Mouse (Mus musculus) T-helper 2 cell (primary cell): ENCODE results near the gene Flywch1.

ENCODE experiments used
- in situ Hi-C: fragments of 300-600 bp; cut with MboI, MseI; formaldehyde crosslinking; loops from one replicate; pipeline ENCODE4 v1.15.1; 2025; ENCODE audit warnings: high pct_unique_total_duplicates

The Flywch1 gene

DNA sequence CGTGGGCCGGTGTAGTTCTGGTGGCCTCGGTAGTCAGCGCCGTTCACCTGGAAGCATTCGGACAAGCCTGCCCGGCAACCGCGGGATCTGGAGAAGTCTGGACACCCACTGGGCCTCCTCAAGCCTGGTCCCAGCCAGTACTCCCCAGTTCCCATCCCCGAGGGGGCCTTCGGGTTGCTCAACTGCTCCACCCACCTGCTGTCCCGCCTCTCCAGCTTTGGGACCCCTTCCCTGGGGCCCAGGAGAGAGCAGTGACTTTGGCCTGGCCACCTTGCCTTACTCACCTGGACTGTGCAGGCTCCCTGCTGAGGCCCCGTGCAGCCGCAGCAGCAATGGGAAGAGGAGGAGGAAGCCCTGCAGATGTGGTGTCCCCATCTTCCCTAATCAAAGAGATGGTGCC lies 26.8 kb downstream of the Flywch1 start:
- in situ Hi-C loops, result no loop called here

DNA sequence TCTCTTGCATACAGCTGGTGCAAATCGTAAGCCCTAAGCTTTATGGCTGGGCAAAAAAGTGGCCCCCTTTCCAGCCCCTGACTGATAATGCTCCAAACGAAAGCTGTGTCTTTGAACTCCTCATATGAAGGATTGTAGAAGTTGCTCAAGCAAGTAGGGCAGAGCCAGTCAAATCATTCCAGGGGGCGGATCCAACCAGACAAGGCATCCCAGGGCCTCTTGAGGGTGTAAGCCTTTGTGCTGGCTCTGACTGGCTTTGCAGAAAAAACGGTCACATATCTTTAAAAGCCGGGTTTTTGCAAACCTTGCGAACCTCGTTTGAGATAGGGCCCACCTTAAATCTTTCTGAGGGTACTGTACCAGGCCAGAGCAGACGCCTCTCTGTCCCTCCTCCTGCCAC lies 27.3 kb downstream of the Flywch1 start:
- in situ Hi-C loops, result no loop called here

DNA sequence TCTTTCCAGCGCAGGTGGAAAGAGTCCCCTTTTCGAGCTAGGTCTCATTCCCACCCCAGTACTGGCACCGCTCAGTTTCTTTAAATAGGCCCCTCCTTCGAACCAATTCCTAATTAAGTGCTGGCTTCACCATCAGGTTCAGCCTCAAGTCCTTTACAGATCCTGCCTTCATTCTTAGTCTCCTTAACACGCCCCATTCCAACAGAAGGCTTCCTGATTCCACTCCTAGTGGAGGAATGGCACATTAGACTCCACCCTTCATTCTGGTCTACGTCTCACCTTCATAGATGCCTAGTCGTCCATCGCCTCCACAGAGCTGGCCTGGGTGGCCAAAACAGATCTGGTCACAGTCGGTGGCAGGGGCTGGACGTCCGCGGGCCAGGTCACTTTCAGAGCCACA lies 28.5 kb downstream of the Flywch1 start:
- in situ Hi-C loops, result no loop called here

DNA sequence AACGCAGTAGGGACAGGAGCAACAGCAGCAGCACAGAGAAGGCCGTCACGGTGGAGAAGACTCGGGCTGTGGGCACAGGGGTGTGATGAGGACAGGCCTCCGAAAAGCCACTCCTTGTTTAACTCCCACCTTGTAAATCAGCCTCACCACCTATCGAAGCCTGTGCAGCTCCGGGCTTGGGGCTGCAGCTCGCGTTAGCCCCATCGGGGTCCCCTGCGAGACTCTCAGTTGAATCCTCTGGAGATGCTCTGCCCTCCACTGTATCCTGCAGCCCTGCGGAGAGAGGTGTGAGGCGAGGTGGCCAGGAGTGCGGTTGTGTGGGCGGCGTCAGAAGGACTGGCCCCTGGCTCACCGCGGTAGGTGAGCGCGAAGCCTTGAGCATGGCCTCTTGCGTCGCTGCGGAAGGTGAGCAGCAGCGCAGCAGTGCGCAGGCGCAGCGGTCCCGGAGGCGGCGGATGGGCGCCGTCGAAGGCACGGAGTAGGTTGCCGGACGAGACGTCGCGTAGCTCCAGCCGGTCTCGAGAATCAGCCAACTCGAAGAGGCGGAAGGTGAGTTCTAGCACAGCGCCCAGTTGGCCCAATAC lies 29.1 kb downstream of the Flywch1 start:
- in situ Hi-C loops, result no loop called here

DNA sequence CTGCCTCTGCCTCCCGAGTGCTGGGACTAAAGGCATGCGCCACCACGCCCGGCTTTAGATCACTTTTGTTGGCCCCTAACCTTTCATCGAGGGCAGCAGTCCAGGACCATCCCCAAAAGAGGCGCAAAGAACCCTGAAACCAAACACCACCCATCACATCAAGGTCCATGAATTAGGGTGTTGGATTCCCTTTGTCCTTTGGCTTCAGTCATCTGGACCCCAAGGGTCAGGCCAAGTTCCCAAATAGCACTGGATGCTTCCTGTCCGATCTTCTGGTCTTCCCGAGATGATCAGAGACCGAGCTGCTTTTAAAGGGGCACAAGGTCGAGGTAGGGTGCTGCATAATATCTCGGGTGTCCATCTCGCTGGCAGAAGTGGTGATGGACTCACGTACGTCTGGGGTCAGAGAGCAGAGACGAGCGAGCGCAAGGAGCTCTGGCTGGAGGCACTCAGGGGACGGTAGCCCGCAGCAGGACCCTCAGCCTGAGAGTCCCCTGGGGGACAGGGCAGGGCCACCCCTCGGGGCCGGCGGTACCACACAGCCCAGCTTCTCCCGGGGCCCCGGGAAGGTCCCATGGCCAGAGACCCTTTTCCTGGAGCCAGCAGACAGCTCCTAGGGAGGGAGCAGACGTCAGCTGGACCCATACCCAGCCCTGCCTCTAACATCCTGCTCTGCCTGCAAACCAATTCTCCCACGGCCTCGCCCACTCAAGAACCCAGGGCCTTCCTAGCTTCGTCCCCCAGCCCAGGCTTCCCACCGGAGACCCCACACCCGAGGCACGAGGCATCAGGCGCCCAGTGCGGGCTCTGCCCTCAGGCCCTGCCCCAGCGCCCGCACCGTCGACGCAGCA lies 29.8 kb downstream of the Flywch1 start:
- in situ Hi-C loops, result no loop called here

DNA sequence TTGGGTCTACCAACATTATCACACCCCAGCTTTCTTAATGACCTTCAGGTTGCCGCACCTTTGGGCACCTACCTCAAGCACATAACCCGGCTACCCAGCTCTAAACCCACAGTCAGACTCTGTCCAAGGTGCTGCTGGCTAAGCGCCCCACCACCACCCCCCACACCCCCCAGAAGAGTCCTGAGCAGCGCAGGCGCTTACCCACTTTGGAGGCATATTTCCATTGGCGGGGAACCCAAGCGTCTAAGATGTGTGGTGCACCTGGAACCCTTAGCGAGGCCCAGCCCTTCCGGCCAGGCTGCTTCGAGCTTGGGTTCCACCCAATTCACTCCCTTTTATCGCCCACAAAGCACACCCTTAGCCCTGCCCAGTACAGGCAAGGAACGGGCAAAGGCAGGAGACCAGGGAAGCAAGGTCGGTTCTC lies 30.8 kb downstream of the Flywch1 start, which contains the start of gene Paqr4:
TSS of gene Paqr4 (minus strand) at position 270 of the 424 bp plus-strand sequence.
- in situ Hi-C loops, result no loop called here

DNA sequence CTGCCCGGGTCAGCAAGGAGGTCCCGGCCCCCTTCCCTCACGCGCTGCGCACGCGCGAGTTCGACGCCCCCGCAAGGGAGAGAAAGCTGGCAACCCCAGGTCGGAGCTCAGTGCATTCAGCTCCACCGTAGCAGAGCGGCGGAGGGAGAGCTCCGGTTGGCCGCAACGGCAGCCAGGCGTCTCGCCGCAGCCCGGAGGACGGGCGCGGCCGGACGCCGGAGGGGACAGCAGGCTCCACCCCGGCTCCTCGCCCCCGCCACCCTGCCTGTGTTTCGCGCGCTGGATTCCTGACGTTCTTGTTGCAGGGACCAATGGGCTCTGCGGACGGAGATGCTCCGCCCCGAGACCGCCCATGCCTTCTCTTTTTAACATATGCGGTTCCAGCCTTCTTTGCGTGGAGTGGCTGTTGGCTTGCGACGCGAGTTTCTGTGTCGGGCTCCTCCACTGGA lies 31.2 kb downstream of the Flywch1 start:
- in situ Hi-C loops, result no loop called here

DNA sequence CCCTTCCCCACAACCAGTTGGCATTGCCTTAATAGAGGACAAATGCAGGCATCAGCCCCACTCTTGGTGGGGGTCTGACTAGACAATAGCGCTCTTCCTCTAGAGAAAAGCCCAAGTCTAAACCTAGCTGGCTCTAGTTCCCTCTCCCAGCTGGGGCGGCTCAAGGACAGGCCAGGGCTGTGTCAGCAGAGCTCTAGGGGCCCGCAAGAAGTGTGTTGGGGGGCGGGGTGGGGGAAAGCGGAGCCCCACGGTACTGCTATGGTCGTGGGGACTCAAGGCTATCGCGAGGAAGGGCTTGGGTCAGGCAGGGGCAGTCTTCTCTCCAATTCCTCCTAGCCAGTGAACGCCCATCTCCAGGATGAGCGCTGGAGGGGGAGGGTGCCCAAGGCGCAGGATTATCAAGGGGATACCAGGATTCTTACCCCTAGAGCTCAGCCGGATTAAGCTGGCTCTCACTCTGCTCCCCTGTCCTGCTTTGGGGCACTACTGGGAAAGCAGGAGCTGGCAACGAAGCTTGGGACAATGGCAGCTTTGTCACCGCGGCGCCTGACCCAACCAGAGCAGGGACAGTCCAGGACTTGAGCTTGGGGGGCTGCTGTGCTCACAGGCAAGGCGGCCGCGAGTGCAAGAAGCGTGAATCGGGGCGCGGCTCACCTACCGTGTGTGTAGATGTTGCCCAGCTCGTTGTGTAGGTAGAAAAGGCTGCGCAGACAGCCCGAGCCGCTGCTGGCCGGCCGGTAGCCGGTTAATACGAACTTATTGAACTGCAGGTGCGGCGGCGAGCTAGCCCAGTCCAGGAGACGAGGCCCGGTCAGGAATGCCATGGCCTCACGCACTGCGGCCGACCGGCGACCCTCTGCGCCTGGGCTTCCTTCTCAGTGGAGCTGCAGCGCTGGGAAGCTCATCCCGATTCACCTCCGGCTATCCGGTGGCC lies 31.9 kb downstream of the Flywch1 start:
- in situ Hi-C loops, result no loop called here

DNA sequence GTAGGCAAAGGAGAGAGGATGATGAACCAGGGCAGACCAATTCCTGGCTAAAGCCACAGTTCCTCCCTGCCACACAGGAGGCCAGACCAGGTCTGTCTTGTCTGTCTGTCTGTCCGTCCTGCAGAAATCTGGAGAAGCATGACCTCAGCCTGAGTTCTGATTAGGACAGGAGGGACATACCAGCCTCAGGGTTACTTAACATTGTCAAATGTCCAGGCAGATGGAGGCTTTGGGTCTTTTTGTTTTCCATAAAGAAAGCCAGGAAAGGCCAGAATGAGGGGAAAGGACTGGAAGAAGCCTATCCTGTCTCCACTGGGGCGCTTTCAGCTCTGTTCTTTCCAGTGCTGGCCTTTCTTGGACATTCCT lies 32.6 kb downstream of the Flywch1 start:
- in situ Hi-C loops, result no loop called here

DNA sequence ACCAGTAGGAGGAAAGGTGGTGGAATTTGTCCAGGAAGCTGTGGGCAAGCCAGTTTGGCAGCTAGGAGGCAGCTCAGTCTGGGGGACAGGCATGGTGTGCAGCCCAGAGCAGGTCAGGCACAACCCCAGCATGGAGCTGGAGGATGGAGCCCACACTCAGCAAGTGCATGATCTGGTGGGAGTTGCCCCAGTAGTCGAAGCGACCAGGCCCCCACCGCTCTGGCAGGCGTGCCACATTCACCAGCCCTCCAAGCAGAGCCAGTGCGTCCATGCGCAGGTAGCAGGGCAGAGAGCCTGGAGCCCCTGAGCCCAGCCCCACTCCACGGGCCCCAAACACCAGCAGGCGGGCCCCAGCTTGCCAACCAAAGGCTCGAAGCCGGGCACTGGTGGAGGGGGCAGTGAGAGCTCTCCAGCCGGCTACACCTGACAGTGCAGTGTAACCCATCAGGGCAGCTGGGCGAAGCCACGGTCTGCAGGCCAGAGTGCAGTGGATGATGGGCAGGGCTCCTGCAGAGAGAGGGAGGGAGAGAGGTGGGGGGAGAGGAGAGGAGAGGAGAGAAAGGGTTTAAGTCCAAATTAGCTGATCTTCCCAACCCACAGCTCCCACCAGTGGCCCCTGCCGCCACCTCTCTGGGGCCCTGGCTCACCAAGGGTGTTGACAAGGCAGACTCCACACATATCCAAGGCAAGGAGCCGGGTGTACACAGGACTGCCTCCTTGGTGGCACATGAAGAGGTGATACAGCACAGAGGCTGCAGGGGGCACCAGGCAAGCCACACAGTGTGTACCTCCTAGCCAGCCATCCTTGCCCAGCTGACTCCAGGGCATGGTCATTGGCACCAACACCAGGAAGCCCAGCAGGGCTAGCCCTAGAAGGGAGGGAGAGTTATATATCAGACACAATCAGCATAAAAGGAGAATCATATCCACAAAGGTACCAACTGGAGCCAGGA lies 33.6 kb downstream of the Flywch1 start:
- in situ Hi-C loops, result no loop called here

DNA sequence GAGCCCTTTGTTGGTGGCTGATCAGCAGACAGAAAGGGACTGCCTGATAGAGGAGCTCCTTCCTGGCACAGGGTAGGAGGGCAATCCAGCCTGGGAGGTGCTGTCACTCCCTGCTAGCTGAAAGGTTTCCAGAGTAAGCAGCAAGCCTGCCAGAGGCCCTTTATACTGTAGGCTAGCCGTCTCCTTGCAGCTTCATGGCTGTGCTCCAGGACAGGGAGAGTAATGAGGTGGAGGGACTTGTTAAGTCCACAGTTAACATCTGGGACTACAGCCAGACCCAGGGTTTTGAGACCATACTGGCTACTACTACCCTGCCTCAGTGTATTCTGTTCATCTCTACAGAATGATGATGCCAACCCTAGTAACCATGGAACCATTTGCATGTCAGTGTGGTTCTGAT lies 37.1 kb downstream of the Flywch1 start:
- in situ Hi-C loops, result no loop called here

DNA sequence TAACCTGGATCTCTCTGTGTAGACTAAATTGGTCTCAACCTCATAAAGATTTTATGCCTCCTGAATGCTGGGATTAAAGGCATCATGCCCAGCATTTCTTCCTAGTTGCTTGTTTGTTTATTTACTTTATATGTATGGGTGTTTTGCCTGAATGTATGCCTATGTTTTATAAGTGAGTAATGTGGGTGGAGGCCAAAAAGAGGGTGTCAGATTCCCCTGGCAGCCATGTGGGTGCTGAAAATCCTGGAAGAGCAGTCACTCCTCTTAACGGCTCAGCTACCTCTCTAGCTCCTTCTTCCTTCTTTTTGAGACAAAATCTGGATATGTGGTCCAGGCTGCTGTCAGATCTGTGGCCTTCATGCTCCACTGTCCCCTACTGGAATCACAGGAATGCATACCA lies 41.0 kb downstream of the Flywch1 start:
- in situ Hi-C loops, result no loop called here

DNA sequence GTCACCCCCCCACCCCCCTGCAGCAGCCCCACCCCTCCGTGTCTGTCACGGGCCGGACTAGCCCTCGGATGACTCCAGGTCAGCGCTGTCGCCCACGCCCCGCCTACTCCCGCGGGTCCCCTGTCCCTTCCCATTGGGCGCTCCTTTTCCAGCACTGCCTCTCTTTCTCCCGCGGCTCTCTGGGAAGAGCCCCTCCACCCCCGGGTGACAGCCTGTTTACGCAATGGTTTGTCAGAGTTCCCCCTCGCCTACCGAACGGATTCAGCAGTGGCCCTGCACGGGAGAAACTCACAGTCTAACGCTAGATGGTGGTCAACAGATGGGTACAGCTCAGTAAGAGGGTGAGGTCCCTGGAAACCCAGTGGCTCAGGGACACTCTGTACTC lies 44.7 kb downstream of the Flywch1 start:
- in situ Hi-C loops, result no loop called here

DNA sequence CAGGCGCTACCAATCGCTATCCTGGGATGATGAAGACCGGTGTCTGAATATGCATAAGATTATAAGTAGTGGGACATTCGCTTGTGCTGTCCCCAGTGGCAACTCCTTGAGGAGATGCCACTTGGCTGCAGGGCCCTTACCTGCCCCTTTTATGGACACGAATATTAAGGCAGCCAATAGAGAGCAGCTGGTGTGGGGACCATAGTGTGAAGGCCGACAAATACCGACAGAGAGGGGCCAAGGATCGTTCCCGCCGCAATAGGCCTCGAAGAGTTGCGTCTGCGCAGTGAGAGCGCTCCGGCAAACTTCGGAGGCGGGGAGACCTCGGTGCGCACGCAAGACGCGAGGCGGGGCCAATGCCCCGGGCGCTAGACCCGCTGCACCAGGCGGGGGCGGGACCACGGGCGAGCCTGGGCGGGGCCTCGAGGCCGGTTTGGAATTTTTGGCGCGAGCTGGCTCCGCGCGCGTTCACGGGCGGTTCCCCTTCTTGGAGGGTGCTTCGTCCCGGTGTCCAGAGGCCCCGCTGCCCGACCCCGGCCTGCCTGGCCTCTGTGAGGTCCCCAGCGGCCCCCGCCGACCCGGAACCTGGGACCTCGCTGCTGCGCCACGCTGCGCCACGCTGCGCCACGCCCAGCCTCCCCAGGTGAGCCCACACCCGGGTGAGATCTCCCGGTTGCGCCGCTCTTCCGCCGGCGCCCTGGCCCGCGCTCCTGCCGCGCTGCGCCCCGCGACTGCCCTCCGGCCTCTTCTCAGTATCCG lies 45.2 kb downstream of the Flywch1 start, which contains the start of gene Pkmyt1:
TSS of gene Pkmyt1 (plus strand) at position 338 of the 759 bp plus-strand sequence.
- in situ Hi-C loops, result no loop called here

DNA sequence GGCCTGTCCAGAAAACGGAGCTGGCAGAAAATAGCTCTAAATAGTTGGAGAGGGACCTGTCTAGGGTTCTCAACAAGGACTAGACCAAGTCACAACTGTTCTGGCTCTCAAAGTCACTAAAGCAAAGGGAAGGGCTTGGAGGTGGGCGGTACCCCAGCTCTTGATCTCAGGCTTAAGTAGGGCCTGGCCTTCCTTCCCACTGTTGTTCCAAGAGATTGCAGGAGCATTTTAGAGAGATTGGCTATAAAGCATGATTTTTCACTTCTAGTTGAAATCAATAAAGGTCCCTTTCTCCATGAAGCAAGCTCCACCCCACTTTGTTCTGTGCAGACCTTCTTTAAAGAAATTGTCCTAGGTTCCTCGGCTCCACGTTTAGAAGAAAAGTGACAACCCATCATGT lies 45.9 kb downstream of the Flywch1 start:
- in situ Hi-C loops, result no loop called here

DNA sequence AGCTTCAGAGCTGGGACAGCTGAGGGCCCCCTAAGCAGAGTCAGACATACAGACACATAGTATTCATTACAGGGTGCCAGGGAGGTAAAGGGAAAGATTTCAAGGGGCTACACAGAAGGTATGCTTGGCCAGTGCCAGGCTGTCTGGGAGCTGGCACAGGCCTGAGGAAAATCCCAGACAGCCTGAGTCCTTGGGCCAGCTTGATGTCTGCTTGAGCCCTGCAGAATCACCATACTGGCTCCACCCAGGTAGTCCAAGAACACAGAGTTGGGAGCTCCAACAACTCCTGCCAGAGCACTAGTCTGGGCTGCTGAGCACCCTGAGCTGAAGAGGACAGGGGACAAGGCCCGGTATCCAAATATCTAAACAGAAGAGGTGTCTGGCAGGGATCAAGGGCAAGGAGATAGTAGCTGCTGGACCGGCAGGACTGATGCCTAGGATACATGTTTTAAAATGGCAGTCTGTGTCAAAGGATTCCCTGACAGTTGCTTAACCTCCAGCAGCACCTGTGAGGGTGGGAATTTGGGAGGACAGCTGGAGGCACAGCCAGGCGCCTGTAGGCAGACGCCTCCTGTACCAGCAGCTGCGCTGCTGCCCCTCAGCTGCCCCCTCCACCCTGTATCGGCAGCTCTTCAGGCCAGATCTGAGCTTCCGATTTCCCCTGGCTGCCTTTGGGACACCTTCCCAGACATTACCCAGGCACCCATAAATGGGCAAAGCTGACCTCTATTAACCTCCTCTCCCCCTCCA lies 48.9 kb downstream of the Flywch1 start, which contains the start of gene 1520401A03Rik:
TSS of gene 1520401A03Rik (minus strand) at position 408 of the 750 bp plus-strand sequence.
- in situ Hi-C loops, result no loop called here

DNA sequence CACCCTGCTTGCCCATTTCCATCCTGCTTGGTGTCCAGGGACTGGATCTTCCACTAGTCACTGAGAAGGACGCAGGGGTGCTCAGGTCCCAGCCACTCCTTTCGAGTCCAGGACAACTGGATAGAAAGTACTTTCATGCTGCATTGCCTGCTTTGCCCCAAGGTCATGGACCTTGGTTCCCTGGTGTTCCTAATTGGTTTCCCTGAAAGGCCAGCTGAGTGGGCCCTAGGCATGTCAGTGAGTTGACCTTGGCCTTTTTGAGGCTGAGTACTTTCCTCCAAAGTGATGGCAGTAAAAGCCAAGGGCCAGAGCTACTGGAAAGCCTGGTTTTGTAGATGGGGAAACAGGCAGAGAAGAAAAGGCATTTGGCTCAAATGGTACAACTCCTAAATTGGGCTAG lies 49.5 kb downstream of the Flywch1 start:
- in situ Hi-C loops, result no loop called here

DNA sequence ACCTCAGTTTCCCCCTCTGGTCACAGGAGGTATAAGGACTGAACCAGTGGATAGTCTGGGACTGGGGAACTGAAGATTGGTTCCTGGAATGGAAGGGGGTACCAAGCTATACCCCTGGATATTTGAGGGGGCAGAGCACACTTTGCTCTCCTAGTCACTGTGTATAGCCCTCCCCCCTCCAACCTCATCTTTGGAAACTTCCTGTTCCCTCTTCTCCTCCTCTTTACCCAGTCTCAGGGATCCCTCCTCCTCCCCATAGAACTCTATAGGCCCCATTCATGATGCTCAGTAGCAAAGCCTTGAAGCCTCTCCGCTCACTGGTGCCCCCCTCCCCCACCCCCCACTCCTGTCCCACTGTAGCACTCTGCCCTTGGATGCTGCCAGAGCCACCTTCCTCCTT lies 51.9 kb downstream of the Flywch1 start:
- in situ Hi-C loops, result no loop called here

DNA sequence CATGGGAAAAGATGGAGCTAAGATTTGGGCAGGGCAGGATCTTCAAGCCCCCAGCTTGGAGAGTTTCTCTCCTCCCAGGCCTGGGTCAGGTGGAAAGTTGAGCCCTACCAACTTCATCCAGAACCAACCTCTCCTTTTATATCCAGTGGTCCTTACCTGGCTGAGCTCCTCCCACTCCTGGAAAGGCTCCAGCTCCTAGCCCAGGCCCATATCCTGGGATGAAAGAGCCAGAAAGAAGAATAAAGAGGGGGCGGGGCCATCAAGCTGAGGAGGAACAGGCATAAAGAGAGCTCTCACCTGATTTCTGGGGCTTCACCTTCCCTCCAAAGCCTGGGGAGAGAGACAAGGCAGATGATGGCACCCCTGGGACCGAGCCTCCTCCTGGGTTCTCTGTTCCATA lies 54.4 kb downstream of the Flywch1 start:
- in situ Hi-C loops, result no loop called here
